Mouse (Mus musculus) lung, embryonic 14.5 days (tissue): ENCODE measurements around the gene Gm17268. TPM values are rescaled to one million over a fixed set of nuclear protein-coding genes. Genes with fewer than 3 reads are reported as not detected.

Source experiments
- ATAC-seq: fragments of 200-750 bp; cut with Nextera tagmentation; 2 replicates; pipeline ENCODE4 v1.8.0; 2017; ENCODE audit warnings: mild to moderate bottlenecking, moderate TSS enrichment, moderate library complexity; ENCODE audit not compliant: insufficient read depth
- DNase-seq: peaks from one replicate; pipeline ENCODE4 v3.0.0-alpha.2; 2015
- H3K27ac ChIP-seq: fragments of 300-500 bp; sonication (generic); 2 replicates; pipeline ENCODE4 v1.5.1; 2014; ENCODE audit warnings: low read depth, mild to moderate bottlenecking, moderate library complexity
- H3K27me3 ChIP-seq: fragments of 300-500 bp; sonication (generic); 2 replicates; pipeline ENCODE4 v1.6.1; 2014; ENCODE audit warnings: low read length, control low read depth; ENCODE audit not compliant: insufficient read depth
- H3K36me3 ChIP-seq: fragments of 300-500 bp; sonication (generic); 2 replicates; pipeline ENCODE4 v1.6.1; 2014; ENCODE audit warnings: control low read depth; ENCODE audit not compliant: insufficient read depth
- H3K4me1 ChIP-seq: fragments of 300-500 bp; sonication (generic); 2 replicates; pipeline ENCODE4 v1.6.1; 2014; ENCODE audit warnings: antibody characterized with exemption, control low read depth; ENCODE audit not compliant: insufficient read depth
- H3K4me2 ChIP-seq: fragments of 300-500 bp; sonication (generic); 2 replicates; pipeline ENCODE4 v1.6.1; 2014; ENCODE audit warnings: mild to moderate bottlenecking
- H3K4me3 ChIP-seq: fragments of 300-500 bp; sonication (generic); 2 replicates; pipeline ENCODE4 v1.5.1; 2014; ENCODE audit warnings: low read depth, low read length
- H3K9ac ChIP-seq: fragments of 300-500 bp; sonication (generic); 2 replicates; pipeline ENCODE4 v1.6.1; 2014
- H3K9me3 ChIP-seq: fragments of 300-500 bp; sonication (generic); 2 replicates; pipeline ENCODE4 v1.6.1; 2016; ENCODE audit warnings: low read depth, low read length, control low read depth
- CTCF ChIP-seq: IDR thresholded peaks from 2 replicates; pipeline ENCODE4 v1.5.1; 2016; ENCODE audit warnings: antibody characterized with exemption, low read depth
- WGBS: fragments of 180-500 bp; shearing (Covaris S2); extraction: QIAGEN DNeasy Blood & Tissue Kit; methylation state at CpG from one replicate; pipeline ENCODE4 v1.1.7; 2014; 5-methylcytosine and 5-hydroxymethylcytosine counted together
- polyA plus RNA-seq: library from polyadenylated mRNA; unstranded; fragments of >200 nt; fragmentation: Nextera tagmentation; extraction: Ambion mirVana; gene quantifications from 2 replicates; pipeline ENCODE4 v1.2.1, GENCODE M21; 2014

Gene Gm17268
- polyA plus RNA-seq, 1 experiment from 2014 or later = not detected

- no peak within 1 kb of the TSS for H3K4me3 ChIP-seq
- H3K27ac ChIP-seq = 0 out of 2 replicates have a peak within 1 kb of the TSS, but pooled peaks have one; percentile 40
- peak; percentile 54; the same call in 1 of the 2 replicates for ATAC-seq
- no peaks in the 10 kb centered on the region for H3K36me3 ChIP-seq
- no peaks in the 10 kb centered on the region for H3K27me3 ChIP-seq
- DNase-seq = peak; percentile 61
- no peak within 1 kb of the TSS for H3K9ac ChIP-seq
- TF ChIP-seq CTCF = no peak
- H3K9me3 ChIP-seq = no peaks in the 10 kb centered on the region
- H3K4me1 ChIP-seq = no peaks in the 10 kb centered on the region
- H3K4me2 ChIP-seq = no peak within 1 kb of the TSS; the same call in 1 of the 2 replicates
- WGBS = 61% methylated on average over 3 of the region's 3 CpGs
Measured at GRCm38 (mm10) chr11:82045471-82045870, 7.1 kb upstream of the Gm17268 start, which contains the start of gene Ccl7. TSS of gene Ccl7 (plus strand) at chr11:82045712.

GRCm38 (mm10) chr11:82041671-82042080, 3.3 kb upstream of the Gm17268 start:
- DNase-seq = peak; percentile 85
- Histone ChIP-seq H3K4me2 (no peak overlapping the region), H3K27ac (no peak overlapping the region), H3K27me3 (no peaks in the 10 kb centered on the region), H3K4me3 (no peak overlapping the region), H3K9me3 (no peaks in the 10 kb centered on the region), H3K9ac (no peak overlapping the region), H3K36me3 (no peaks in the 10 kb centered on the region), H3K4me1 (0 out of 2 replicates have a peak, but pooled peaks cover 4% of the 10 kb centered on the region)
- TF ChIP-seq CTCF = no peak
- WGBS = 64% methylated on average over 4 of the region's 4 CpGs
- no peak for ATAC-seq

- no peaks in the 10 kb centered on the region for H3K36me3 ChIP-seq
- no peak overlapping the region for H3K4me2 ChIP-seq
- TF ChIP-seq CTCF = no peak
- no peak overlapping the region for H3K27ac ChIP-seq
- WGBS = 52% methylated on average over 3 of the region's 3 CpGs
- no peak for ATAC-seq
- no peaks in the 10 kb centered on the region for H3K27me3 ChIP-seq
- no peaks in the 10 kb centered on the region for H3K9me3 ChIP-seq
- DNase-seq = no peak
- H3K4me1 ChIP-seq = 0 out of 2 replicates have a peak, but pooled peaks cover 4% of the 10 kb centered on the region
- no peak overlapping the region for H3K4me3 ChIP-seq
- no peak overlapping the region for H3K9ac ChIP-seq
Measured at GRCm38 (mm10) chr11:82039132-82039660, 834 bp upstream of the Gm17268 start.

- DNase-seq (no peak), ATAC-seq (no peak)
- TF ChIP-seq CTCF = no peak
- Histone ChIP-seq H3K4me3 (no peak overlapping the region), H3K27me3 (no peaks in the 10 kb centered on the region), H3K27ac (peak overlapping the region; percentile 46; the same call in 1 of the 2 replicates), H3K9me3 (no peaks in the 10 kb centered on the region), H3K4me1 (peaks cover 22% of the 10 kb centered on the region), H3K9ac (no peak overlapping the region), H3K4me2 (peak overlapping the region; percentile 40; the same call in 1 of the 2 replicates), H3K36me3 (no peaks in the 10 kb centered on the region)
- 84% methylated on average over 2 of the region's 2 CpGs for WGBS
Measured at GRCm38 (mm10) chr11:82035857-82036256, 2.5 kb downstream of the Gm17268 start.

GRCm38 (mm10) chr11:82035356-82035755, 3.0 kb downstream of the Gm17268 start, which contains the start of gene Ccl2:
TSS of gene Ccl2 (plus strand) at chr11:82035571.
- 21% methylated on average over 5 of the region's 5 CpGs for WGBS
- Histone ChIP-seq H3K9me3 (no peaks in the 10 kb centered on the region), H3K27ac (peak within 1 kb of the TSS; percentile 46; the same call in 1 of the 2 replicates), H3K36me3 (no peaks in the 10 kb centered on the region), H3K4me3 (no peak within 1 kb of the TSS), H3K27me3 (no peaks in the 10 kb centered on the region), H3K9ac (no peak within 1 kb of the TSS), H3K4me1 (peaks cover 22% of the 10 kb centered on the region), H3K4me2 (peak within 1 kb of the TSS; percentile 40)
- TF ChIP-seq CTCF = no peak
- ATAC-seq = peak; percentile 40
- DNase-seq = peak; percentile 86

- H3K27ac ChIP-seq = no peak overlapping the region; the same call in 1 of the 2 replicates
- H3K9ac ChIP-seq = no peak overlapping the region
- H3K27me3 ChIP-seq = no peaks in the 10 kb centered on the region
- 76% methylated on average over 7 of the region's 7 CpGs for WGBS
- no peak overlapping the region for H3K4me3 ChIP-seq
- no peaks in the 10 kb centered on the region for H3K36me3 ChIP-seq
- DNase-seq (no peak), ATAC-seq (no peak)
- peaks cover 22% of the 10 kb centered on the region for H3K4me1 ChIP-seq
- no peaks in the 10 kb centered on the region for H3K9me3 ChIP-seq
- no peak for TF ChIP-seq CTCF
- H3K4me2 ChIP-seq = no peak overlapping the region
Measured at GRCm38 (mm10) chr11:82034446-82034845, 3.9 kb downstream of the Gm17268 start.

GRCm38 (mm10) chr11:82032678-82033344, 5.6 kb downstream of the Gm17268 start:
- H3K4me1 ChIP-seq = peaks cover 18% of the 10 kb centered on the region
- peak; percentile 97 for DNase-seq
- no peak overlapping the region for H3K4me2 ChIP-seq
- H3K9me3 ChIP-seq = no peaks in the 10 kb centered on the region
- peak overlapping the region; percentile 86 for H3K27ac ChIP-seq
- 17% methylated on average over 8 of the region's 8 CpGs for WGBS
- no peaks in the 10 kb centered on the region for H3K36me3 ChIP-seq
- H3K4me3 ChIP-seq = no peak overlapping the region
- no peak overlapping the region for H3K9ac ChIP-seq
- peak; percentile 92 for ATAC-seq
- no peaks in the 10 kb centered on the region for H3K27me3 ChIP-seq
- no peak for TF ChIP-seq CTCF
